Mouse (Mus musculus) monocyte, adult 5-6 weeks (primary cell): Measurements from ENCODE around the gene Sel1l. TPM values are rescaled to one million over a fixed set of nuclear protein-coding genes. Genes with fewer than 3 reads are reported as not detected.

Source experiments
- total RNA-seq: library from RNA; stranded (forward); fragments of 200-1000, 200-491, 200-594 nt; gene quantifications from 3 replicates; pipeline ENCODE4 v1.2.3, GENCODE M21; 2017

The Sel1l gene
- total RNA-seq, 1 experiment from 2014 or later, result 76.7 TPM

Other genes with a start within 250 kb of the Sel1l start
- gene Ston2, start 60.8 kb downstream of the Sel1l start, total RNA-seq, result 8.6 to 25.7 TPM (median 13.4 TPM) in 3 replicates